Mouse (Mus musculus): ENCODE data around the gene Rassf4.

- TF ChIP-seq TAL1 (IDR thresholded peaks at IDR 0.05; ENCODE audit: low read length) (no peak), GATA1 (IDR thresholded peaks at IDR 0.05; ENCODE audit: low read length) (no peak)
Observed at GRCm38 (mm10) chr6:116653684-116654454, 19.9 kb downstream of the Rassf4 start.

All from erythroblast, embryonic 14.5 days (primary cell).